Mouse (Mus musculus): ENCODE data around the gene Iqsec1.

GRCm38 (mm10) chr6:90921259-90921946, 67.1 kb downstream of the Iqsec1 start:
- TF ChIP-seq CTCF (IDR thresholded peaks at IDR 0.05; ENCODE audit: low read depth) (no peak), EP300 (IDR thresholded peaks at IDR 0.05; ENCODE audit: low read depth) (no peak)
